In genomic region chr17:51287878-51288277, GRCm38 (mm10) we compare ENCODE assay signal across 23 mouse cellular contexts.
"Had no signal": no experiment of that assay in that cellular context is flagged by ENCODE, and none has a peak within 500 bp of the region (broad histone marks: within the 10 kb centered on the region; RNA-seq: fewer than 3 reads in every experiment).

No protein-coding gene starts in this region.

- H3K4me3 ChIP-seq: left cerebral cortex, adult 2 months; limb, embryonic 12.5 days; limb, embryonic 15.5 days; neural tube, embryonic 12.5 days; neural tube, embryonic 15.5 days had no signal

- H3K9me3 ChIP-seq: limb, embryonic 12.5 days; limb, embryonic 15.5 days; neural tube, embryonic 12.5 days; neural tube, embryonic 15.5 days had no signal

- H3K9ac ChIP-seq: limb, embryonic 12.5 days; limb, embryonic 15.5 days; liver, embryonic 14.5 days; liver, postnatal 0 days; lung, embryonic 14.5 days; neural tube, embryonic 12.5 days; neural tube, embryonic 15.5 days had no signal

- H3K36me3 ChIP-seq: limb, embryonic 12.5 days; limb, embryonic 15.5 days; neural tube, embryonic 12.5 days; neural tube, embryonic 15.5 days had no signal

- H3K4me2 ChIP-seq: limb, embryonic 12.5 days; limb, embryonic 15.5 days; liver, embryonic 11.5 days; lung, embryonic 14.5 days; midbrain, embryonic 11.5 days; neural tube, embryonic 12.5 days; neural tube, embryonic 15.5 days had no signal

- H3K4me1 ChIP-seq: limb, embryonic 12.5 days; limb, embryonic 15.5 days; neural tube, embryonic 12.5 days; neural tube, embryonic 15.5 days had no signal

- ATAC-seq: liver, postnatal 0 days; lung, postnatal 0 days had no signal

- H3K27me3 ChIP-seq: limb, embryonic 12.5 days; limb, embryonic 15.5 days; neural tube, embryonic 12.5 days; neural tube, embryonic 15.5 days had no signal

- H3K27ac ChIP-seq: kidney, postnatal 0 days; left cerebral cortex, adult 2 months; limb, embryonic 12.5 days; limb, embryonic 15.5 days; liver, embryonic 14.5 days; macrophage; neural tube, embryonic 12.5 days; neural tube, embryonic 15.5 days; stomach, postnatal 0 days had no signal

- DNase-seq: kidney, adult 18-20 months; kidney, postnatal 25 days; left cerebral cortex, postnatal 4 days; liver, postnatal 0 days; lung, embryonic 14.5 days; midbrain, embryonic 14.5 days; retina, postnatal 1 day; right cerebral cortex, postnatal 25 days; thymus, adult 2 months; thymus, postnatal 14 days; thymus, postnatal 4 days had no signal
